Mouse (Mus musculus): ENCODE measurements around the gene Nfam1.

DNA sequence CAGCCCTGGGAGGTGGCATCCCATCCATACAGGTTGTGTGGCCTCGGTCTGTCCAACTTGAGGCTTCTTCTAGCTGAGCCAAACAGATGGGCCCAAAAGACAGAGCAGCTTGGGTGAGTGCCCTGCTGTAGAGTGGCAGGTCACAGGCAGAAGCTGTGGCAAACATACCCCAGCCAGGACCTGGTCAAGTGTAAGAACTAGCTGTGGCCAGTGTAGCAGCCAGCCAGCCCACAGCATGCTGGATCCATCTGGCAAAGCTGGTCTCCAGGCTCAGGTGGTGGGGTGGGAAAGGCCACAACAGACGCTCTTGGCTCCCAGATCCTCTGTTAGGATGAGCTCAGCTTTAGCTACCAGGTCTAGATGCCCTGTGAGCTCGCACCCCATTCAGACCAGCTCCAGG is 76.8 kb downstream of the Nfam1 start:
- no peak for TF ChIP-seq CTCF (IDR thresholded peaks at IDR 0.05; ENCODE audit: low read depth, low read length)
- TF ChIP-seq POLR2A (IDR thresholded peaks at IDR 0.05; ENCODE audit: borderline replicate concordance, low read depth, low read length): no peak

All from bone marrow macrophage, adult 2 months (primary cell).